Mouse (Mus musculus) common myeloid progenitor, adult 5-6 weeks (primary cell): ENCODE data around the gene Ago1. TPM values are rescaled to one million over a fixed set of nuclear protein-coding genes. Genes with fewer than 3 reads are reported as not detected.

Source experiments
- ATAC-seq: replicated peaks from 2 replicates; pipeline ENCODE4 v1.8.0; 2016; ENCODE audit warnings: low read depth, mild to moderate bottlenecking, moderate TSS enrichment, inconsistent platforms; ENCODE audit not compliant: poor library complexity, severe bottlenecking
- total RNA-seq: library from RNA; stranded (forward); fragments of 200-1000, 187-1606 nt; gene quantifications from 2 replicates; pipeline ENCODE4 v1.2.3, GENCODE M21; 2017

Ago1 gene
- total RNA-seq, result 30.8 and 37.4 TPM in 2 replicates

GRCm38 (mm10) chr4:126468285-126468901 is at the start of gene Ago1:
Gene Ago1 (minus strand): TSS chr4:126468583.
- ATAC-seq, result peak; percentile 79

GRCm38 (mm10) chr4:126512308-126513066 is 44.1 kb upstream of the Ago1 start:
- ATAC-seq, result no peak

- ATAC-seq, result no peak
Observed at GRCm38 (mm10) chr4:126511013-126511412, 42.6 kb upstream of the Ago1 start.

GRCm38 (mm10) chr4:126509072-126509471 is 40.7 kb upstream of the Ago1 start:
- ATAC-seq, result no peak

- ATAC-seq, result no peak
Observed at GRCm38 (mm10) chr4:126508110-126508899, 39.9 kb upstream of the Ago1 start.

GRCm38 (mm10) chr4:126502977-126503309 is 34.6 kb upstream of the Ago1 start:
- ATAC-seq, result no peak

- ATAC-seq, result 0 out of 2 replicates have a peak, but pooled peaks have one; percentile 22
Observed at GRCm38 (mm10) chr4:126502141-126502976, 34.0 kb upstream of the Ago1 start.

- 0 out of 2 replicates have a peak, but pooled peaks have one; percentile 32 for ATAC-seq
Observed at GRCm38 (mm10) chr4:126498601-126499000, 30.2 kb upstream of the Ago1 start.

GRCm38 (mm10) chr4:126496963-126497362 is 28.6 kb upstream of the Ago1 start:
- ATAC-seq, result no peak

GRCm38 (mm10) chr4:126495942-126496790 is 27.8 kb upstream of the Ago1 start:
- no peak for ATAC-seq

GRCm38 (mm10) chr4:126495453-126495852 is 27.1 kb upstream of the Ago1 start:
- ATAC-seq, result no peak

GRCm38 (mm10) chr4:126493416-126493815 is 25.0 kb upstream of the Ago1 start:
- ATAC-seq, result no peak

GRCm38 (mm10) chr4:126491977-126492376 is 23.6 kb upstream of the Ago1 start:
- ATAC-seq, result no peak

- ATAC-seq, result no peak
Observed at GRCm38 (mm10) chr4:126490726-126491125, 22.3 kb upstream of the Ago1 start.

GRCm38 (mm10) chr4:126489811-126490210 is 21.4 kb upstream of the Ago1 start:
- ATAC-seq, result peak; percentile 92

- ATAC-seq, result no peak
Observed at GRCm38 (mm10) chr4:126486217-126486616, 17.8 kb upstream of the Ago1 start.

- no peak for ATAC-seq
Observed at GRCm38 (mm10) chr4:126485065-126485464, 16.7 kb upstream of the Ago1 start.

- ATAC-seq, result no peak
Observed at GRCm38 (mm10) chr4:126483874-126484273, 15.5 kb upstream of the Ago1 start.

- ATAC-seq, result no peak
Observed at GRCm38 (mm10) chr4:126482951-126483350, 14.6 kb upstream of the Ago1 start.
